Comparison of ENCODE assay signal across 24 mouse cellular contexts in genomic region chr17:88197381-88197780, GRCm38 (mm10).
DNase-seq lines count a peak whose midpoint lies in the region.
"Had no signal": no experiment of that assay in that cellular context is flagged by ENCODE, and none has a peak within 500 bp of the region (broad histone marks: within the 10 kb centered on the region; RNA-seq: fewer than 3 reads in every experiment).

No protein-coding gene starts in this region.

- H3K27me3 ChIP-seq in heart, embryonic 10.5 days (ENCODE audit: insufficient read depth, poor library complexity, severe bottlenecking): no peaks in the 10 kb centered on the region
- H3K27me3 ChIP-seq: intestine, embryonic 15.5 days; megakaryocyte, embryonic 14.5 days; neural tube, embryonic 13.5 days had no signal

- WGBS in heart, embryonic 10.5 days: 62% methylated on average over 3 of the region's 3 CpGs

- intact Hi-C loops in heart, postnatal 14 days (cut with DNase I): no loop called here

- no peaks in the 10 kb centered on the region; the same call in 1 of the 2 replicates for H3K4me1 ChIP-seq in heart, embryonic 10.5 days
- H3K4me1 ChIP-seq: embryonic facial prominence, embryonic 10.5 days; intestine, embryonic 15.5 days; limb, embryonic 10.5 days; megakaryocyte, embryonic 14.5 days had no signal

- H3K36me3 ChIP-seq in heart, embryonic 10.5 days: no peaks in the 10 kb centered on the region
- H3K36me3 ChIP-seq: embryonic facial prominence, embryonic 10.5 days; G1E; intestine, embryonic 15.5 days; limb, embryonic 10.5 days; neural tube, embryonic 13.5 days had no signal

- no peak overlapping the region for H3K27ac ChIP-seq in heart, embryonic 10.5 days
- H3K27ac ChIP-seq: embryonic facial prominence, embryonic 10.5 days; hindbrain, embryonic 14.5 days; intestine, embryonic 15.5 days; left cerebral cortex, adult 2 months; limb, embryonic 10.5 days; neural tube, embryonic 13.5 days had no signal

- peak; percentile 41 for DNase-seq in adrenal gland, postnatal 10 days
- DNase-seq in adrenal gland, postnatal 14 days: no peak
- DNase-seq in heart, postnatal 14 days: peak; percentile 30 to 40
- no peak for DNase-seq in heart, embryonic 10.5 days (ENCODE audit: low spot score)
- peak; percentile 18 for DNase-seq in ovary, postnatal 36 days (ENCODE audit: low spot score)
- no peak for DNase-seq in ovary, postnatal 10 days (ENCODE audit: low spot score)
- peak; percentile 45 for DNase-seq in skeletal muscle tissue, adult 2 months (ENCODE audit: low read depth, low spot score)
- DNase-seq in layer of hippocampus, adult 9-10 months (ENCODE audit: low spot score): no peak
- DNase-seq: cerebellum, adult 8-10 months; kidney, adult 9 months; kidney, postnatal 25 days; layer of hippocampus, adult 9-11 months; liver, postnatal 0 days; midbrain, embryonic 14.5 days; spleen, adult 18-20 months; thymus, adult 18-20 months had no signal

- no peak overlapping the region for H3K4me3 ChIP-seq in heart, embryonic 10.5 days
- H3K4me3 ChIP-seq: embryonic facial prominence, embryonic 10.5 days; intestine, embryonic 15.5 days; left cerebral cortex, adult 2 months; limb, embryonic 10.5 days; megakaryocyte, embryonic 14.5 days; neural tube, embryonic 13.5 days had no signal

- H3K9me3 ChIP-seq in heart, embryonic 10.5 days: no peaks in the 10 kb centered on the region
- H3K9me3 ChIP-seq: embryonic facial prominence, embryonic 10.5 days; G1E; intestine, embryonic 15.5 days; limb, embryonic 10.5 days; neural tube, embryonic 13.5 days had no signal

Comparison
In these comparisons a context has a peak if more than half of its experiments do, and no peak if none do; other contexts are left out.
1. DNase-seq: peak in adrenal gland, postnatal 10 days (single experiment), heart, postnatal 14 days (2 of 2), ovary, postnatal 36 days (single experiment) and skeletal muscle tissue, adult 2 months (single experiment); none in adrenal gland, postnatal 14 days (single experiment), heart, embryonic 10.5 days (single experiment), ovary, postnatal 10 days (single experiment) and layer of hippocampus, adult 9-10 months (single experiment).